Mouse (Mus musculus): ENCODE measurements around the gene Clec10a.

DNA sequence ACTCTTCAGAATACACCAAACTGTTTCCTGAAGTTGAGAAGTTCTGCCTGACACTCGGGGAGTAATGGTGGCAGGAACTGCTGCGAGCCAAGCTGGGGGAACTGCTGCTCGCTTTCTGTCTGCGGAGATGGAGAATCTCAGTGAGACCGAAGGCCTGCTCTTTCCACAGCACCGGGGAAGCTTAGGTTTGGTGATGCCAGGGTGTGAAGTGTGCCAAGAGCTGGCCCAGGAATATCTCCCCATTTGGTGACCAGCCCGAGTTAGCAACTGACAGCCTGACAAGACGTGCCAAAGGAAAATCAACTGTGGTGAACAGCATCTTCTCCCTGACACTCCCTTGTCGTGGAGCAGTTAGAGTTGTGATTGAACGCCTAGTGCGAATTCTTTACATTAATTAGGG, 22.3 kb downstream of the Clec10a start:
- TF ChIP-seq POLR2A (IDR thresholded peaks at IDR 0.05; ENCODE audit: control insufficient read depth, low read depth, low read length) (no peak), CTCF (IDR thresholded peaks at IDR 0.05; ENCODE audit: control insufficient read depth, insufficient read depth, insufficient replicate concordance, low read depth, low read length) (no peak)
